In the genomic region with DNA sequence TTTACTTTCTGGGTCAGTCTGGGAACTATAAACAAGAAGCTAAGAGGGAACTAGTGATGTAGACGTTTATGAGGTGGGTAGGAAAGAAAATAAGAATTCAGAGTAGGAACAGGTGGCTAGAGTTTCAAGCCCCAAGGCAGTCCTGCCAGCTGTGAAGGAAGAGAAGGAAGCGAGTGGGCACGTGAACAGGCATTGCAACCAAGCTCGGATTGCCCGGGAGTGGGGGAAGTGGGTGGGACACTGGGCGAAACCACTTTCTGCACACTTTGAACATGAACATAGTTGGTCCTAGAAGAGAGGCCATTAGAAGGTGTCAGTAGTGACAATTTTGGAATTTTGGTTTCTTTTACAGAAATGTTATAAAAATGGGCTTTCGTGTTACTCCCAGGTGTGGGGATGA, we compare ENCODE assay signal across 19 mouse cellular contexts. TPM values are rescaled to one million over a fixed set of nuclear protein-coding genes. Genes with fewer than 3 reads are reported as not detected.
A peak's percentile ranks its signal among the peaks of the same experiment; 100 is the strongest.
DNase-seq lines count a peak whose midpoint lies in the region; ATAC-seq and TF ChIP-seq lines count a peak whose summit lies in the region.
"Had no signal": no experiment of that assay in that cellular context is flagged by ENCODE, and none has a peak within 500 bp of the region (broad histone marks: within the 10 kb centered on the region; RNA-seq: fewer than 3 reads in every experiment).

No protein-coding gene starts in this region.

- no peak overlapping the region for H3K9ac ChIP-seq in limb, embryonic 13.5 days
- H3K9ac ChIP-seq: forebrain, embryonic 15.5 days; liver, embryonic 14.5 days had no signal

- no peaks in the 10 kb centered on the region for H3K36me3 ChIP-seq in limb, embryonic 13.5 days
- H3K36me3 ChIP-seq: forebrain, embryonic 15.5 days; midbrain, embryonic 10.5 days had no signal

- ATAC-seq in limb, embryonic 13.5 days (ENCODE audit: low FRiP score, low read depth) = no peak
- ATAC-seq: forebrain, embryonic 15.5 days; hindbrain, postnatal 0 days; Patski had no signal

- H3K4me3 ChIP-seq in gastrocnemius, adult 2 months = no peak overlapping the region
- H3K4me3 ChIP-seq in limb, embryonic 13.5 days = no peak overlapping the region
- H3K4me3 ChIP-seq: forebrain, embryonic 15.5 days; midbrain, embryonic 10.5 days had no signal

- intact Hi-C loops in gastrocnemius, adult 2 months (cut with DNase I) = no loop called here

- no peak for TF ChIP-seq CTCF in gastrocnemius, adult 2 months (IDR thresholded peaks at IDR 0.05)

- H3K4me2 ChIP-seq in limb, embryonic 13.5 days (replicated peaks) = peak overlapping the region; percentile 25
- H3K4me2 ChIP-seq: forebrain, embryonic 15.5 days had no signal

- H3K27ac ChIP-seq in gastrocnemius, adult 2 months = no peak overlapping the region
- H3K27ac ChIP-seq in limb, embryonic 13.5 days = no peak overlapping the region
- H3K27ac ChIP-seq: forebrain, embryonic 15.5 days; hindbrain, postnatal 0 days; kidney, postnatal 0 days; liver, embryonic 14.5 days; midbrain, embryonic 10.5 days had no signal

- 35% methylated on average over 7 of the region's 7 CpGs for WGBS in limb, embryonic 13.5 days

- H3K27me3 ChIP-seq in limb, embryonic 13.5 days = peaks cover 5% of the 10 kb centered on the region; the same call in 1 of the 2 replicates
- H3K27me3 ChIP-seq: forebrain, embryonic 15.5 days; Patski had no signal

- H3K9me3 ChIP-seq in limb, embryonic 13.5 days = no peaks in the 10 kb centered on the region
- H3K9me3 ChIP-seq: forebrain, embryonic 15.5 days; midbrain, embryonic 10.5 days had no signal

- peak; percentile 32 for DNase-seq in gastrocnemius, adult 2 months
- no peak for DNase-seq in gastrocnemius, adult 8-10 months (ENCODE audit: low spot score in 2 of 2)
- peak; percentile 52 for DNase-seq in 416B (ENCODE audit: low read depth)
- DNase-seq in thymus, adult 18-20 months = peak; percentile 17 to 22
- DNase-seq in adrenal gland, postnatal 14 days = no peak
- no peak for DNase-seq in layer of hippocampus, postnatal 36 days
- no peak for DNase-seq in adipocyte (ENCODE audit: low spot score)
- DNase-seq: adrenal gland, adult 2 months; cerebellum, adult 18-20 months; gastrocnemius, postnatal 10 days; lung, postnatal 10 days; right cerebral cortex, adult 18-20 months had no signal

- H3K4me1 ChIP-seq in limb, embryonic 13.5 days = peaks cover 19% of the 10 kb centered on the region

RNA-seq across cellular contexts. Expression of gene Clint1, which starts 4.3 kb away (rescaled TPM):
- total RNA-seq in gastrocnemius, adult 2 months (2021) = 10 to 100 TPM; 40.2 to 44.9 TPM
- total RNA-seq in gastrocnemius, adult 8-10 months (2022) = 10 to 100 TPM; 42.1 to 48.3 (median 46.0) TPM
- 85.1 and 86.7 TPM in 2 replicates for polyA plus RNA-seq in limb, embryonic 13.5 days (2015; fragmentation: Nextera tagmentation; extraction: Ambion mirVana)
- 66.5 and 67.2 TPM in 2 replicates for total RNA-seq in adrenal gland, postnatal 14 days (2021)
- 10 to 100 TPM; 50.7 to 61.0 TPM for total RNA-seq in layer of hippocampus, postnatal 36 days (2021)

Comparison
In these comparisons a context has a peak if more than half of its experiments do, and no peak if none do; other contexts are left out.
1. DNase-seq: peak in gastrocnemius, adult 2 months (single experiment), 416B (single experiment) and thymus, adult 18-20 months (2 of 2); none in gastrocnemius, adult 8-10 months (0 of 2), adrenal gland, postnatal 14 days (single experiment), layer of hippocampus, postnatal 36 days (0 of 2) and adipocyte (single experiment).